Mouse (Mus musculus): ENCODE data around the gene Nipa2. TPM values are rescaled to one million over a fixed set of nuclear protein-coding genes. Genes with fewer than 3 reads are reported as not detected.

The Nipa2 gene
- polyA plus RNA-seq, 1 experiment from 2014 or later, result 44.5 TPM

- no peak overlapping the region for H3K9ac ChIP-seq (ENCODE audit: low read length)
- no peaks in the 10 kb centered on the region for H3K27me3 ChIP-seq (ENCODE audit: control insufficient read depth, insufficient read depth, low read length)
- peaks cover 43% of the 10 kb centered on the region for H3K36me3 ChIP-seq (ENCODE audit: control insufficient read depth, insufficient read depth, low read length)
- H3K27ac ChIP-seq (ENCODE audit: low read length), result no peak overlapping the region
- 70% methylated on average over 2 of the region's 2 CpGs for WGBS
- no peak overlapping the region for H3K4me3 ChIP-seq (replicated peaks; ENCODE audit: low read length)
- no peak overlapping the region for H3K4me2 ChIP-seq (ENCODE audit: low read depth, low read length)
- H3K9me3 ChIP-seq (replicated peaks; ENCODE audit: control insufficient read depth, low read length), result no peaks in the 10 kb centered on the region
- H3K4me1 ChIP-seq (ENCODE audit: control insufficient read depth, insufficient read depth, low read length), result no peaks in the 10 kb centered on the region
- ATAC-seq (ENCODE audit: insufficient read depth, low FRiP score), result no peak
Measured at GRCm38 (mm10) chr7:55910356-55910755, 51.9 kb downstream of the Nipa2 start.

GRCm38 (mm10) chr7:55909519-55909918 lies 52.8 kb downstream of the Nipa2 start:
- 94% methylated on average over 1 of the region's 1 CpGs for WGBS
- H3K4me2 ChIP-seq (ENCODE audit: low read depth, low read length), result no peak overlapping the region
- no peak for ATAC-seq (ENCODE audit: insufficient read depth, low FRiP score)
- no peaks in the 10 kb centered on the region for H3K4me1 ChIP-seq (ENCODE audit: control insufficient read depth, insufficient read depth, low read length)
- H3K4me3 ChIP-seq (replicated peaks; ENCODE audit: low read length), result no peak overlapping the region
- no peaks in the 10 kb centered on the region for H3K27me3 ChIP-seq (ENCODE audit: control insufficient read depth, insufficient read depth, low read length)
- H3K9ac ChIP-seq (ENCODE audit: low read length), result no peak overlapping the region
- H3K36me3 ChIP-seq (ENCODE audit: control insufficient read depth, insufficient read depth, low read length), result peaks cover 43% of the 10 kb centered on the region
- no peak overlapping the region for H3K27ac ChIP-seq (ENCODE audit: low read length)
- H3K9me3 ChIP-seq (replicated peaks; ENCODE audit: control insufficient read depth, low read length), result no peaks in the 10 kb centered on the region

- peaks cover 50% of the 10 kb centered on the region for H3K36me3 ChIP-seq (ENCODE audit: control insufficient read depth, insufficient read depth, low read length)
Measured at GRCm38 (mm10) chr7:55905449-55905848, 56.8 kb downstream of the Nipa2 start.

GRCm38 (mm10) chr7:55903766-55904165 lies 58.5 kb downstream of the Nipa2 start:
- no peaks in the 10 kb centered on the region for H3K27me3 ChIP-seq (ENCODE audit: control insufficient read depth, insufficient read depth, low read length)
- no peaks in the 10 kb centered on the region for H3K9me3 ChIP-seq (replicated peaks; ENCODE audit: control insufficient read depth, low read length)
- H3K4me1 ChIP-seq (ENCODE audit: control insufficient read depth, insufficient read depth, low read length), result no peaks in the 10 kb centered on the region
- WGBS, result 90% methylated on average over 5 of the region's 5 CpGs
- no peak for ATAC-seq (ENCODE audit: insufficient read depth, low FRiP score)
- peaks cover 52% of the 10 kb centered on the region for H3K36me3 ChIP-seq (ENCODE audit: control insufficient read depth, insufficient read depth, low read length)
- no peak overlapping the region for H3K4me2 ChIP-seq (ENCODE audit: low read depth, low read length)
- no peak overlapping the region for H3K9ac ChIP-seq (ENCODE audit: low read length)
- H3K27ac ChIP-seq (ENCODE audit: low read length), result no peak overlapping the region
- H3K4me3 ChIP-seq (replicated peaks; ENCODE audit: low read length), result no peak overlapping the region

More at GRCm38 (mm10) chr7:55905449-55905848, 56.8 kb downstream of the Nipa2 start:
- Histone ChIP-seq H3K4me1 (ENCODE audit: control insufficient read depth, insufficient read depth, low read length) (no peaks in the 10 kb centered on the region), H3K27me3 (ENCODE audit: control insufficient read depth, insufficient read depth, low read length) (no peaks in the 10 kb centered on the region), H3K4me3 (replicated peaks; ENCODE audit: low read length) (no peak overlapping the region), H3K9me3 (replicated peaks; ENCODE audit: control insufficient read depth, low read length) (no peaks in the 10 kb centered on the region), H3K9ac (ENCODE audit: low read length) (no peak overlapping the region), H3K27ac (ENCODE audit: low read length) (no peak overlapping the region), H3K4me2 (ENCODE audit: low read depth, low read length) (no peak overlapping the region)
- 80% methylated on average over 2 of the region's 2 CpGs for WGBS
- ATAC-seq (ENCODE audit: insufficient read depth, low FRiP score), result no peak

GRCm38 (mm10) chr7:55891797-55892196 lies 70.5 kb downstream of the Nipa2 start:
- peaks cover 20% of the 10 kb centered on the region for H3K36me3 ChIP-seq (ENCODE audit: control insufficient read depth, insufficient read depth, low read length)
- no peak overlapping the region for H3K4me3 ChIP-seq (replicated peaks; ENCODE audit: low read length)
- no peak overlapping the region for H3K27ac ChIP-seq (ENCODE audit: low read length)
- H3K27me3 ChIP-seq (ENCODE audit: control insufficient read depth, insufficient read depth, low read length), result no peaks in the 10 kb centered on the region
- H3K9ac ChIP-seq (ENCODE audit: low read length), result no peak overlapping the region
- no peak overlapping the region for H3K4me2 ChIP-seq (ENCODE audit: low read depth, low read length)
- ATAC-seq (ENCODE audit: insufficient read depth, low FRiP score), result no peak
- WGBS, result 85% methylated on average over 11 of the region's 11 CpGs
- no peaks in the 10 kb centered on the region for H3K9me3 ChIP-seq (replicated peaks; ENCODE audit: control insufficient read depth, low read length)
- H3K4me1 ChIP-seq (ENCODE audit: control insufficient read depth, insufficient read depth, low read length), result no peaks in the 10 kb centered on the region

GRCm38 (mm10) chr7:55890731-55891130 lies 71.5 kb downstream of the Nipa2 start:
- Histone ChIP-seq H3K4me3 (replicated peaks; ENCODE audit: low read length) (no peak overlapping the region), H3K36me3 (ENCODE audit: control insufficient read depth, insufficient read depth, low read length) (peaks cover 14% of the 10 kb centered on the region), H3K4me1 (ENCODE audit: control insufficient read depth, insufficient read depth, low read length) (no peaks in the 10 kb centered on the region), H3K9ac (ENCODE audit: low read length) (no peak overlapping the region), H3K27ac (ENCODE audit: low read length) (no peak overlapping the region), H3K9me3 (replicated peaks; ENCODE audit: control insufficient read depth, low read length) (no peaks in the 10 kb centered on the region), H3K27me3 (ENCODE audit: control insufficient read depth, insufficient read depth, low read length) (no peaks in the 10 kb centered on the region), H3K4me2 (ENCODE audit: low read depth, low read length) (no peak overlapping the region)
- no peak for ATAC-seq (ENCODE audit: insufficient read depth, low FRiP score)

GRCm38 (mm10) chr7:55889996-55890395 lies 72.3 kb downstream of the Nipa2 start:
- Histone ChIP-seq H3K9me3 (replicated peaks; ENCODE audit: control insufficient read depth, low read length) (no peaks in the 10 kb centered on the region), H3K9ac (ENCODE audit: low read length) (no peak overlapping the region), H3K27ac (ENCODE audit: low read length) (no peak overlapping the region), H3K36me3 (ENCODE audit: control insufficient read depth, insufficient read depth, low read length) (peaks cover 14% of the 10 kb centered on the region), H3K4me2 (ENCODE audit: low read depth, low read length) (no peak overlapping the region), H3K4me1 (ENCODE audit: control insufficient read depth, insufficient read depth, low read length) (no peaks in the 10 kb centered on the region), H3K4me3 (replicated peaks; ENCODE audit: low read length) (no peak overlapping the region), H3K27me3 (ENCODE audit: control insufficient read depth, insufficient read depth, low read length) (no peaks in the 10 kb centered on the region)
- 84% methylated on average over 4 of the region's 4 CpGs for WGBS
- ATAC-seq (ENCODE audit: insufficient read depth, low FRiP score), result no peak

- ATAC-seq (ENCODE audit: insufficient read depth, low FRiP score), result no peak
- Histone ChIP-seq H3K4me2 (ENCODE audit: low read depth, low read length) (no peak overlapping the region), H3K36me3 (ENCODE audit: control insufficient read depth, insufficient read depth, low read length) (peaks cover 11% of the 10 kb centered on the region)
Measured at GRCm38 (mm10) chr7:55888603-55889002, 73.7 kb downstream of the Nipa2 start.

More at GRCm38 (mm10) chr7:55888603-55889002, 73.7 kb downstream of the Nipa2 start:
- H3K4me1 ChIP-seq (ENCODE audit: control insufficient read depth, insufficient read depth, low read length), result no peaks in the 10 kb centered on the region
- H3K27me3 ChIP-seq (ENCODE audit: control insufficient read depth, insufficient read depth, low read length), result no peaks in the 10 kb centered on the region
- H3K27ac ChIP-seq (ENCODE audit: low read length), result no peak overlapping the region
- no peak overlapping the region for H3K4me3 ChIP-seq (replicated peaks; ENCODE audit: low read length)
- H3K9ac ChIP-seq (ENCODE audit: low read length), result no peak overlapping the region
- WGBS, result 84% methylated on average over 4 of the region's 4 CpGs
- no peaks in the 10 kb centered on the region for H3K9me3 ChIP-seq (replicated peaks; ENCODE audit: control insufficient read depth, low read length)
